Mouse (Mus musculus): ENCODE results near the gene Ppl. TPM values are rescaled to one million over a fixed set of nuclear protein-coding genes. Genes with fewer than 3 reads are reported as not detected.

Gene Ppl
- total RNA-seq, 1 experiment: 4.1 TPM

DNA sequence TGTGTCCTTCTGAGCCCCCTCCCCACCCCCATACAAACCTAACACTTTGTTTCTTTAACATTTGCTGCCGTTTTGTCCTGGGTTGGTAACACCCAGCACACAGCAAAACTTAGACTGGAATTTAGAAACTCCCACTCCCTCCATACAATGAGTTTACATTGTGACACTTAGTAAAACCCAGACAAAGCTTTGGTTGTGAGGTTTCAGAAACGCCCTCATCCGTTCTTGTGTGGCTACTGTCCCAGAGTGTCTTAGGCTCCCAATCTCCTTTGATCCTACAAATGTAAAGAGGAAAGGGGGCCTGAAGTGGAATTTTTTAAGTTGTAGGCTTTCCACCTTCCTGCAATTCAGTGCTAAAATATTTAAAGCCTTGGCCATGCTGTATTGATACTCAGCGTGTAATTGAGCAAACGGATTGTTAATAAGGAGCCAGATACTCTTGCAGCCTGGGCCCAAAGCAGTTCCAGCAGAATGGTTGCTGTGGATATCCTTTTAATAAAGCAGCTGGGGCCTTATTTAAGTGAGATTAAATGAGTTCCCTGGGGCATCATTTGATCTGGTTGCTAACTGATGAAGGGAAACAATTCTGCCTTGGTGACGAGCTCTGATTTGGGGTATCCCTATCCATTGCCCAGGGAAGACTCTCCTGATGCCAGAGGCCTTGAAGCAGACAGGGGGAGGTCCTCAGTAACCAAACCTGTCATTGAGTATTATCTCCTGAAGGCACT is 21.2 kb upstream of the Ppl start:
- Histone ChIP-seq H3K36me3 (ENCODE audit: control insufficient read depth, insufficient read depth, low read length, poor library complexity, severe bottlenecking) (no peaks in the 10 kb centered on the region), H3K4me1 (ENCODE audit: control insufficient read depth in 2 of 2, insufficient read depth in 2 of 2, low read length in 2 of 2, poor library complexity in 1 of 2) (peaks cover 0 to 5% of the 10 kb centered on the region in 2 experiments; a peak in 1 of 4 replicates), H3K27ac (ENCODE audit: insufficient read depth, low read depth, low read length, poor library complexity, severe bottlenecking) (no peak overlapping the region), H3K4me3 (ENCODE audit: insufficient read depth in 1 of 2, low read depth in 1 of 2, low read length in 2 of 2, poor library complexity in 1 of 2, severe bottlenecking in 1 of 2) (no peak overlapping the region), H3K9ac (ENCODE audit: insufficient read depth, low read depth, low read length, poor library complexity, severe bottlenecking) (no peak overlapping the region), H3K9me3 (ENCODE audit: control insufficient read depth, insufficient read depth, low read depth, low read length) (no peaks in the 10 kb centered on the region)
- no peak for DNase-seq (ENCODE audit: low read depth, low spot score)
- in situ Hi-C loops (cut with MboI; ENCODE audit: low sequenced_read_pairs in 2 of 2, unreplicated experiment in 2 of 2): no loop called here
- TF ChIP-seq MAFK (IDR thresholded peaks at IDR 0.05; ENCODE audit: insufficient read depth, low read depth, low read length): no peak
- no peak for TF ChIP-seq HCFC1 (IDR thresholded peaks at IDR 0.05; ENCODE audit: borderline replicate concordance, insufficient read depth, low read length)
- no peak for TF ChIP-seq ZC3H11A (IDR thresholded peaks at IDR 0.05; ENCODE audit: borderline replicate concordance, low read depth, low read length)
- no peak for TF ChIP-seq CHD2 (IDR thresholded peaks at IDR 0.05; ENCODE audit: low read depth, low read length)
- no peak for TF ChIP-seq ZNF384 (IDR thresholded peaks at IDR 0.05; ENCODE audit: low read depth, low read length)

DNA sequence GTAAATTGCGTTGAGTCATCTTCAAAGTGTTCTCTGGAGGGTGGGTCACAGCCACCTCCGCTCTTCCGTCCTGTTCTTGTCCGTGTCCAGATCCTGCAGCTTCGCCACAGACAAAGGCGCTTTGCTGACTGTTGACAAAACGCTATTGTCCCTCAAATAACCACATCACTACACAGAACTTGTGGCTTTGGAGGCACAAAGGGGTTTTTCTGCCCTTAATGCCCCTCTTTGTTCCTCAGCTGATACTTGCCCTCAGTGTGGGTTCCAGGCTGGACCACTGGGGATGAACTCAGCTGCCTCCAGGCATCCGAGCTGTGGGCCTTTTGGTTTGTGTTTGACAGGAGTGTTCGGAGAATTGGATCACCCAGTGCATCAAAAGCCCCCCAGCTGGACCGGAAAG is 18.3 kb upstream of the Ppl start:
- no peaks in the 10 kb centered on the region for H3K36me3 ChIP-seq (ENCODE audit: control insufficient read depth, insufficient read depth, low read length, poor library complexity, severe bottlenecking)
- no peak overlapping the region for H3K4me3 ChIP-seq (ENCODE audit: insufficient read depth in 1 of 2, low read depth in 1 of 2, low read length in 2 of 2, poor library complexity in 1 of 2, severe bottlenecking in 1 of 2)
- no peak overlapping the region for H3K9ac ChIP-seq (ENCODE audit: insufficient read depth, low read depth, low read length, poor library complexity, severe bottlenecking)
- H3K9me3 ChIP-seq (ENCODE audit: control insufficient read depth, insufficient read depth, low read depth, low read length): no peaks in the 10 kb centered on the region
- TF ChIP-seq MAFK (IDR thresholded peaks at IDR 0.05; ENCODE audit: insufficient read depth, low read depth, low read length): no peak
- no peak for DNase-seq (ENCODE audit: low read depth, low spot score)
- peaks cover 0 to 5% of the 10 kb centered on the region in 2 experiments; a peak in 2 of 4 replicates for H3K4me1 ChIP-seq (ENCODE audit: control insufficient read depth in 2 of 2, insufficient read depth in 2 of 2, low read length in 2 of 2, poor library complexity in 1 of 2)
- in situ Hi-C loops (cut with MboI; ENCODE audit: low sequenced_read_pairs in 2 of 2, unreplicated experiment in 2 of 2): no loop called here
- H3K27ac ChIP-seq (ENCODE audit: insufficient read depth, low read depth, low read length, poor library complexity, severe bottlenecking): no peak overlapping the region

DNA sequence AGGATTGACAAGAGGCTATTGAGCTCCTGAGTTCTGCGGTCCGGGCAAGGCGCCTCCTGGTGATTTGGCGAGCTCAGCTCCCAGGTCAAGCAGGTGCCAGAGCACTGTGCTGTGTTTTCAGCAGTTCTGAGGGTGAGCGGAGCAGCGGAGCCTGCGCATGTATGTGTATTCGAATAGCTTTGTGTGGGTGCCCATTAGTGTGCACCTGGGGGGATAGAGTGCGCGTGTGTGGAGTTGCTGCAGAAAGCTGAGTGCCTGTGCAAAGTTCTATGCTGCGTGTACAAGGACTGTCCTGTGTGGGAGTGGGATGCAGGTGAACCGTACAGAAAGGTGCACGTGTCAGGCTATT is 14.8 kb upstream of the Ppl start, which contains the start of gene Sec14l5:
Gene Sec14l5, plus strand, starts transcription at position 73 of the 349 bp plus-strand sequence.
- in situ Hi-C loops (cut with MboI; ENCODE audit: low sequenced_read_pairs in 2 of 2, unreplicated experiment in 2 of 2): no loop called here
- Histone ChIP-seq H3K36me3 (ENCODE audit: control insufficient read depth, insufficient read depth, low read length, poor library complexity, severe bottlenecking) (no peaks in the 10 kb centered on the region), H3K9me3 (ENCODE audit: control insufficient read depth, insufficient read depth, low read depth, low read length) (no peaks in the 10 kb centered on the region), H3K27ac (ENCODE audit: insufficient read depth, low read depth, low read length, poor library complexity, severe bottlenecking) (no peak within 1 kb of the TSS), H3K4me3 (ENCODE audit: insufficient read depth in 1 of 2, low read depth in 1 of 2, low read length in 2 of 2, poor library complexity in 1 of 2, severe bottlenecking in 1 of 2) (peak within 1 kb of the TSS; percentile 54 to 83), H3K9ac (ENCODE audit: insufficient read depth, low read depth, low read length, poor library complexity, severe bottlenecking) (peak within 1 kb of the TSS; percentile 27; the same call in 1 of the 2 replicates), H3K4me1 (ENCODE audit: control insufficient read depth in 2 of 2, insufficient read depth in 2 of 2, low read length in 2 of 2, poor library complexity in 1 of 2) (peaks cover 0 to 5% of the 10 kb centered on the region in 2 experiments; a peak in 2 of 4 replicates)
- TF ChIP-seq HCFC1 (IDR thresholded peaks at IDR 0.05; ENCODE audit: borderline replicate concordance, insufficient read depth, low read length) (no peak), MAFK (IDR thresholded peaks at IDR 0.05; ENCODE audit: insufficient read depth, low read depth, low read length) (no peak), ZC3H11A (IDR thresholded peaks at IDR 0.05; ENCODE audit: borderline replicate concordance, low read depth, low read length) (no peak), ZNF384 (IDR thresholded peaks at IDR 0.05; ENCODE audit: low read depth, low read length) (no peak), CHD2 (IDR thresholded peaks at IDR 0.05; ENCODE audit: low read depth, low read length) (no peak)
- DNase-seq (ENCODE audit: low read depth, low spot score): no peak

DNA sequence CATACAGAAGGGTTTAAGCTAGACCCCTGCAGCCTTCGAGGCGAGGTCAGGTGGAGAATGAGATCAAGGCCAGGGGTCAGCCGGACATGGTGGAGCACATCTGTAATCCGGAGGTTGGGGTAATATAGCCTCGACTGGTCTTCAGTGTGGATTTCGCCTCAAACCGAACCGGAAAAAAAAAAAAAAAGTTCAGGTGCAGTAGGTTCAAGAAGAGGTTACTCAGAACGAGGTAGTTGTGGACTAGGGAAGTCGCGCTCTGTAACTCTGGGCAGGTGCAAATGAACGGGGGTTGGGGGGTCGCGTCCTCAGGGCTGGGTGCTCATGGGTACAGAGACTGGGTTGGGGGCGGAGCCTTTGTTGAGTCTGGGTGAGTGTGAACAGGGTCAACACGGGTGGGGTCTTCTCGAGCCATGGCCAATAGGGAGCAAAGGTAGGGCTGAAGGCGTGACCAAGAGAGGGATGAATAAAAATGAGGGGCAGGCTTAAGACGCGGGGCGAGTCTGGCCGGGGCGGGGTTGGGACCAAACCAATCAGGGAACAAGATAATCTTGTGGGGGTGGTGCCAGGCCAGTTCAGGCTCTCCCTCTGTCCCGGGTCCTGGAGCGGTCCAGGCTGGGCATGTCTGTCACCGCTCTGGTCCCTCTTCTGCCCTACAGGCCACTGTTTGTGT is 14.3 kb upstream of the Ppl start:
- Histone ChIP-seq H3K4me1 (ENCODE audit: control insufficient read depth in 2 of 2, insufficient read depth in 2 of 2, low read length in 2 of 2, poor library complexity in 1 of 2) (peaks cover 0 to 5% of the 10 kb centered on the region in 2 experiments; a peak in 2 of 4 replicates), H3K36me3 (ENCODE audit: control insufficient read depth, insufficient read depth, low read length, poor library complexity, severe bottlenecking) (no peaks in the 10 kb centered on the region), H3K4me3 (ENCODE audit: insufficient read depth in 1 of 2, low read depth in 1 of 2, low read length in 2 of 2, poor library complexity in 1 of 2, severe bottlenecking in 1 of 2) (peak overlapping the region; percentile 54 to 83), H3K27ac (ENCODE audit: insufficient read depth, low read depth, low read length, poor library complexity, severe bottlenecking) (no peak overlapping the region), H3K9me3 (ENCODE audit: control insufficient read depth, insufficient read depth, low read depth, low read length) (no peaks in the 10 kb centered on the region), H3K9ac (ENCODE audit: insufficient read depth, low read depth, low read length, poor library complexity, severe bottlenecking) (peak overlapping the region; percentile 27; the same call in 1 of the 2 replicates)
- in situ Hi-C loops (cut with MboI; ENCODE audit: low sequenced_read_pairs in 2 of 2, unreplicated experiment in 2 of 2): no loop called here
- no peak for TF ChIP-seq MAFK (IDR thresholded peaks at IDR 0.05; ENCODE audit: insufficient read depth, low read depth, low read length)
- peak; percentile 85 for TF ChIP-seq ZNF384 (IDR thresholded peaks at IDR 0.05; ENCODE audit: low read depth, low read length)
- DNase-seq (ENCODE audit: low read depth, low spot score): peak; percentile 81

Measured in ES-E14 (cell line).